Mouse (Mus musculus): ENCODE measurements at regions not wholly inside any gene's neighbourhood (a gene's known extent, or its start where the extent isn't known, plus 50 kb on each side); places are given as distances from the start of the nearest gene placed in this dataset.

GRCm38 (mm10) chr7:136666707-136667106 is 227.7 kb upstream of the Mgmt start:
- TF ChIP-seq CTCF (conservative IDR thresholded peaks at IDR 0.05; ENCODE audit: insufficient read depth, insufficient read length, low read depth, low read length) (no peak), POLR2A (IDR thresholded peaks at IDR 0.05; ENCODE audit: low read depth, low read length) (no peak)
